Mouse (Mus musculus) spleen, adult 2 months (tissue): ENCODE measurements at regions not wholly inside any gene's neighbourhood (a gene's known extent, or its start where the extent isn't known, plus 50 kb on each side); places are given as distances from the start of the nearest gene placed in this dataset.

ENCODE experiments used
- DNase-seq, 2 experiments: peaks; one replicate each; pipeline versions ENCODE4 v3.0.0 to v3.0.0-alpha.2; 2012 to 2021; ENCODE audit warnings: low spot score in 2 of 2, low read depth in 1 of 2
- H3K27ac ChIP-seq: fragments of 200-500 bp; 2 replicates; pipeline ENCODE4 v1.5.1; 2012; ENCODE audit warnings: low read length, inconsistent platforms; ENCODE audit not compliant: insufficient read depth
- H3K27me3 ChIP-seq: fragments of 200-500 bp; 2 replicates; pipeline ENCODE4 v1.6.1; 2012; ENCODE audit warnings: mild to moderate bottlenecking, moderate library complexity, low read length, inconsistent platforms; ENCODE audit not compliant: control insufficient read depth, insufficient read depth
- H3K36me3 ChIP-seq: fragments of 200-500 bp; 2 replicates; pipeline ENCODE4 v1.6.1; 2012; ENCODE audit warnings: mild to moderate bottlenecking, low read length, inconsistent platforms; ENCODE audit not compliant: control insufficient read depth, insufficient read depth
- H3K4me1 ChIP-seq: fragments of 200-500 bp; 2 replicates; pipeline ENCODE4 v1.6.1; 2011; ENCODE audit warnings: inconsistent platforms; ENCODE audit not compliant: control insufficient read depth, insufficient read depth, insufficient read length
- H3K4me3 ChIP-seq: fragments of 200-500 bp; 2 replicates; pipeline ENCODE4 v1.5.1; 2011; ENCODE audit warnings: mild to moderate bottlenecking, inconsistent platforms; ENCODE audit not compliant: insufficient read depth, insufficient read length; ENCODE audit errors: extremely low read depth
- CTCF ChIP-seq: fragments of 200-500 bp; IDR thresholded peaks from 2 replicates; pipeline ENCODE4 v1.5.1; 2011; ENCODE audit warnings: mild to moderate bottlenecking, inconsistent platforms; ENCODE audit not compliant: insufficient read depth, insufficient read length, insufficient replicate concordance; ENCODE audit errors: extremely low read depth
- POLR2A ChIP-seq: fragments of 200-500 bp; IDR thresholded peaks from 2 replicates; pipeline ENCODE4 v1.6.1; 2011; ENCODE audit warnings: low read depth, low read length, inconsistent platforms
- WGBS: fragments of 180-500 bp; shearing (Covaris S2); methylation state at CpG from one replicate; pipeline ENCODE4 v1.1.7; 2018; 5-methylcytosine and 5-hydroxymethylcytosine counted together

DNA sequence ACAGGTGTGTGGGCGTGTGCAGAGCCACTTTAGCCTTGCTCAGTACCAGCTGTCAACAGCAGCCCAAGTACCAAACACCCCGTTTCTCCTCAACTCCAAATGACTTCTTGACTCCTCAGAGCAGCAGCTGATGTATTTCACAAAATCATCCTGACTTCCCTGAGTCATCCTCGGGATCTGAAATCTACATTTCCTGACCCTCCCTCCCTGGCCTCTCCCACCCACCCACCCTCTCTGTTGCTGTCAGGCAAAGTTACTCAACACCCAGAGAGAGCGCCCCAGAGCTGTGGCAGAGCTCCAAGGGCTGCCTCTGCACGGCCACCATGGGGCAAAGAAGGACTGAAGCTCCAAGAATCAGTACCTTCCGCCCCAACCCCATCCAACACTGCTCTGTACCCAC is 83.5 kb upstream of the Cyp1b1 start:
- H3K27me3 ChIP-seq: no peaks in the 10 kb centered on the region
- WGBS: 81% methylated on average over 6 of the region's 6 CpGs
- no peaks in the 10 kb centered on the region for H3K4me1 ChIP-seq
- H3K36me3 ChIP-seq: no peaks in the 10 kb centered on the region
- H3K4me3 ChIP-seq: no peak overlapping the region
- no peak overlapping the region for H3K27ac ChIP-seq
- TF ChIP-seq CTCF: no peak
- TF ChIP-seq POLR2A: no peak
- DNase-seq: no peak

GRCm38 (mm10) chr17:79790166-79790565 is 75.3 kb upstream of the Cyp1b1 start:
- Histone ChIP-seq H3K27me3 (no peaks in the 10 kb centered on the region), H3K36me3 (no peaks in the 10 kb centered on the region), H3K4me1 (peaks cover 3% of the 10 kb centered on the region), H3K4me3 (no peak overlapping the region), H3K27ac (no peak overlapping the region)
- TF ChIP-seq POLR2A: no peak
- no peak for TF ChIP-seq CTCF
- 79% methylated on average over 7 of the region's 7 CpGs for WGBS
- DNase-seq: no peak

DNA sequence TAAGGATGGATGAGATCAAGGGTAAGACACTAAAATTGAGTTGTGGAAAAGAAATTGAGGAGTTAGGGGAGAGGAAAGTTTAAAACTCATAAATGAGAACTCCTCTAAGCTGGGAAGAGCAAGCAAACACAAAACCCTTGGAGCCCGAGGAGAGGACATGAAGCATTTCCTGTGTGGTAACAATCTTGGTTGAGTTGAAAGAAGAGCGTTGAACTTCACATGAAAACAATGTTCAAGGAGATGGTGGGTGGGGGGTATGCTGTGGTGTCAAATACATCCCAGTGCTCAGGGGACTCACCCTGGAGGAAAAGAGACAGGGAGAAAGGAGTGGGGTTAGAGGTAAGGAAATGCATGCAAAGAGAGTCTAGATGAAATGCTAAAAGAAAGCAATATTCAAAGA is 72.3 kb upstream of the Cyp1b1 start:
- TF ChIP-seq CTCF (no peak), POLR2A (no peak)
- 12% methylated on average over 2 of the region's 2 CpGs for WGBS
- no peak overlapping the region for H3K27ac ChIP-seq
- H3K27me3 ChIP-seq: no peaks in the 10 kb centered on the region
- no peaks in the 10 kb centered on the region for H3K36me3 ChIP-seq
- H3K4me3 ChIP-seq: no peak overlapping the region
- peak in 1 of 2 experiments; percentile 4 for DNase-seq
- H3K4me1 ChIP-seq: peaks cover 3% of the 10 kb centered on the region

DNA sequence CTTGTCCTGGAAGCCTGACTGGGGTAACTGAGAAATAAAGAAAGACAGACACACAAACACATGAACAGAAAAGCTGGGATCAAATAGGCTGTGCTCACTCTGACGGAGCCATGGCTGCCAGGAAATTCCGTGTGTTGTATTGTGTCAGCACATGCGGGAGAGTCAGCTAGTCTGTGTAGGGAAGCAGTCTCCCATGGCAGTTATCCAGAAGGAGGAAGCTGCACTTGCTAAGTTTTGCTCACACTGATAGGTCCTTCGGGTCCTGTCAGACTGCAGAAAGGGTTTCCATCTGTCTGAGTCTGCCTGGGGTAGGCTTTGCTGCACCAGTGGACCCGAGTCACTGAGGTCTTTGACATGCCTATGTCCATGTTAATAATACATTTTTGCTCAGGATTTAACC is 71.8 kb upstream of the Cyp1b1 start:
- peaks cover 3% of the 10 kb centered on the region for H3K4me1 ChIP-seq
- no peak for DNase-seq
- no peak overlapping the region for H3K27ac ChIP-seq
- no peaks in the 10 kb centered on the region for H3K36me3 ChIP-seq
- TF ChIP-seq CTCF (no peak), POLR2A (no peak)
- H3K27me3 ChIP-seq: no peaks in the 10 kb centered on the region
- WGBS: 71% methylated on average over 5 of the region's 5 CpGs
- no peak overlapping the region for H3K4me3 ChIP-seq

GRCm38 (mm10) chr17:79786270-79786669 is 71.4 kb upstream of the Cyp1b1 start:
- no peaks in the 10 kb centered on the region for H3K36me3 ChIP-seq
- peaks cover 3% of the 10 kb centered on the region for H3K4me1 ChIP-seq
- no peak for DNase-seq
- H3K27me3 ChIP-seq: no peaks in the 10 kb centered on the region
- 72% methylated on average over 5 of the region's 5 CpGs for WGBS
- TF ChIP-seq POLR2A (no peak), CTCF (no peak)
- H3K4me3 ChIP-seq: no peak overlapping the region
- H3K27ac ChIP-seq: no peak overlapping the region

DNA sequence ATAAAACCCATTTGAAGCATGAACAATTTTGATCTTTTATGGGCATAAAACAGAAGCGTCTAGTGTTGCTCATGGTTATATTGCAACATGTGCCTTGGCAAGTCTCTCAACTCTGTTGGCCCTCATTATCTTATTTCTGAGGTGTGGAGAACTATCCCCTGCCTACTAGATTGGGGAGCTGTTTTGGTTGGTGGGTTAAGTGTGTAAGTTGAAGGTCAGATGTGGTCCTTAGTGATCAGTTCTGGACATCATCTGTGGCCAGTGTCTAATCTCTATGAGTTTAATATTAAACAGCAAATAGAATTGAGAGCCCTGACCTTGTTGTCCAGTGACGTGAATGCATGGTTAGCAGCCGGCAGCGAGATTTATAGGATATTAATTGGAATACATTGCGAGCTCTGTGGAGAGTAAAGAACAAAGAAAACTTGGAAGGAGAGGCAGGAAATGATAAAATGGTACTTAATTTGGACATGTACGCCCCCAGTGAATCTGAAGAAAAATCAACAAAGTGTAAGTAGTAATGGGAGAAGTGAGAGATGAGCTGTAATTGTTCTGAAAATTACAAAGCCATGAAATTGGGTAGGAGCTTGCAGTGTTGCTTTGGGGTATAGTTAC is 69.5 kb upstream of the Cyp1b1 start:
- H3K4me1 ChIP-seq: peaks cover 3% of the 10 kb centered on the region
- H3K27me3 ChIP-seq: no peaks in the 10 kb centered on the region
- H3K4me3 ChIP-seq: no peak overlapping the region
- no peaks in the 10 kb centered on the region for H3K36me3 ChIP-seq
- no peak overlapping the region for H3K27ac ChIP-seq
- no peak for DNase-seq
- 88% methylated on average over 6 of the region's 6 CpGs for WGBS
- no peak for TF ChIP-seq CTCF
- no peak for TF ChIP-seq POLR2A
